Mouse (Mus musculus): Measurements from ENCODE around the gene Syt7. TPM values are rescaled to one million over a fixed set of nuclear protein-coding genes. Genes with fewer than 3 reads are reported as not detected.

Gene Syt7
- polyA plus RNA-seq, 1 experiment: not detected

DNA sequence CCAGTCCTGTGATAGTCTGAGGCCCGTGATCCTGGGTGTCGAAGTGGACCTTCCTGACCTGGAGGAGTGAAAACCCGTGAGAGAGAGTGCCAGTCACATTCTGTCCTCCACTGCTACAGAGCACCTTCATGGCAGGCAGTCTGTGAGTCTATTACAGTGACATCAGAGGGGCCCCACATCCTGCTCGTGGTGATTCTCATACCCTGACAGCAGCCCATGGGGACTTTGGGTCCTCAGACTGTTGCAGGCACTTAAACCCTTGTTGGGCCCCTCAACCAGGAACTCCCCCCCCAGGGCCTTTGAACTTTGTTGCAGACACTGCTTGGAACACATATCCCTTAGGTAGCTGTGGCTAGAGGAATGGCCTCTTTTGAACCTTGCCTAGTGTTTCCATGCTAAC lies 90.7 kb downstream of the Syt7 start:
- Histone ChIP-seq H3K27ac (ENCODE audit: insufficient read depth, low read depth, low read length) (no peak overlapping the region), H3K4me1 (ENCODE audit: control insufficient read depth, insufficient read depth, low read length) (no peaks in the 10 kb centered on the region), H3K4me3 (ENCODE audit: insufficient read depth, low read depth, low read length) (no peak overlapping the region)
- TF ChIP-seq POLR2A (IDR thresholded peaks at IDR 0.05; ENCODE audit: insufficient read depth, low read depth, low read length) (no peak), CTCF (IDR thresholded peaks at IDR 0.05; ENCODE audit: insufficient read depth, low read depth, low read length) (no peak)
- WGBS: 81% methylated on average over 4 of the region's 4 CpGs

DNA sequence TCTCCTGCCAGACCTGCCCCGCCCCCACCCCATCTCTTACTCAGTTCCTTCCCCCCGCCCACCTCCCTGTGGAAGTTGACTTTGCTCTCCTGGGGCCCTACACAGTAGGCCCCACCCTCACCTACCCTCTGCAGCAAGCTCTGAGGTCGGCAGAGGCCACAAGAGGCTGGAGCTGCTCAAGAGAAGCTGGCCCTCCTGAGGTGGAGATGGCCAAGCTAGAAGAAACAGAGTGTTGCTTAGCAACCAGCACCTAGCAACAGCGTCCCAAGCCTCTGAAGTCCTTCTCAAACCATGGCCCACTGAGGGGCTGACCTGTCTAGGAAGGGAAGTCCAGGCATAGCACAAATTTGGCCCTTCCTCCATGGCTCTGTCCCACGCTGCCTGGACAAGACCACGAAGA lies 93.8 kb downstream of the Syt7 start, which contains the start of gene Ppp1r32:
Ppp1r32 (minus strand) TSS at position 226 of the 400 bp plus-strand sequence.
- WGBS: 57% methylated on average over 6 of the region's 6 CpGs
- TF ChIP-seq POLR2A (IDR thresholded peaks at IDR 0.05; ENCODE audit: insufficient read depth, low read depth, low read length): no peak
- no peak for TF ChIP-seq CTCF (IDR thresholded peaks at IDR 0.05; ENCODE audit: insufficient read depth, low read depth, low read length)

DNA sequence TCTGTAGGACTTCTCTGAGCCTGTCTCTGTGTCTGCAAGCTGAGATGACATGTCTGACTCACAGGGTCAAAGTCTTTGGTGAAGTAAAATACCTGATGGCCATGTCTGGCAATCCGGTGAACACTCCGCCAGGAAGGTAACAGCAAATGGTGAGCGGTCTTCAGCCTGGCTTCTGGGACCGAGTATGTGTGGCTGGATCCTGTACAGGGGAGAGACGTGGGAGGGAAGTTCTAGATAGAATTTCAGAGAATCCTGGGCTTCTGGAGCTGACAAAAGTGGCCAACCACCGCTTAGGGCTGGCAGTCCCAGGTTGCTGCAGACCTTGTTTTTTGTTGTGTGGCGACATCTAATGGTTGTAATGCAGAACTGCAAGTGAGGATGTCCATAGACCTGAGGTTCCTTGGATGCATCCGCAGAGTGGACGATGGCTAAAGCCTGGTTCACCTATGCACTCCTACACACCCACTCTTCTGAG lies 97.4 kb downstream of the Syt7 start:
- no peaks in the 10 kb centered on the region for H3K4me1 ChIP-seq (ENCODE audit: control insufficient read depth, insufficient read depth, low read length)
- WGBS: 23% methylated on average over 9 of the region's 9 CpGs
- H3K4me3 ChIP-seq (ENCODE audit: insufficient read depth, low read depth, low read length): no peak overlapping the region
- H3K27ac ChIP-seq (ENCODE audit: insufficient read depth, low read depth, low read length): no peak overlapping the region
- peak; percentile 76 for TF ChIP-seq CTCF (IDR thresholded peaks at IDR 0.05; ENCODE audit: insufficient read depth, low read depth, low read length)
- no peak for TF ChIP-seq POLR2A (IDR thresholded peaks at IDR 0.05; ENCODE audit: insufficient read depth, low read depth, low read length)

More for the DNA sequence above, 93.8 kb downstream of the Syt7 start, which contains the start of gene Ppp1r32:
- Histone ChIP-seq H3K27ac (ENCODE audit: insufficient read depth, low read depth, low read length) (no peak within 1 kb of the TSS), H3K4me1 (ENCODE audit: control insufficient read depth, insufficient read depth, low read length) (no peaks in the 10 kb centered on the region), H3K4me3 (ENCODE audit: insufficient read depth, low read depth, low read length) (no peak within 1 kb of the TSS)

- Histone ChIP-seq H3K4me3 (ENCODE audit: insufficient read depth, low read depth, low read length) (no peak overlapping the region), H3K4me1 (ENCODE audit: control insufficient read depth, insufficient read depth, low read length) (peaks cover 9% of the 10 kb centered on the region), H3K27ac (ENCODE audit: insufficient read depth, low read depth, low read length) (no peak overlapping the region)
- WGBS: 76% methylated on average over 1 of the region's 1 CpGs
- TF ChIP-seq POLR2A (IDR thresholded peaks at IDR 0.05; ENCODE audit: insufficient read depth, low read depth, low read length) (no peak), CTCF (IDR thresholded peaks at IDR 0.05; ENCODE audit: insufficient read depth, low read depth, low read length) (no peak)
These were observed 106.8 kb downstream of the Syt7 start for GRCm38 (mm10) chr19:10495670-10496069.

DNA sequence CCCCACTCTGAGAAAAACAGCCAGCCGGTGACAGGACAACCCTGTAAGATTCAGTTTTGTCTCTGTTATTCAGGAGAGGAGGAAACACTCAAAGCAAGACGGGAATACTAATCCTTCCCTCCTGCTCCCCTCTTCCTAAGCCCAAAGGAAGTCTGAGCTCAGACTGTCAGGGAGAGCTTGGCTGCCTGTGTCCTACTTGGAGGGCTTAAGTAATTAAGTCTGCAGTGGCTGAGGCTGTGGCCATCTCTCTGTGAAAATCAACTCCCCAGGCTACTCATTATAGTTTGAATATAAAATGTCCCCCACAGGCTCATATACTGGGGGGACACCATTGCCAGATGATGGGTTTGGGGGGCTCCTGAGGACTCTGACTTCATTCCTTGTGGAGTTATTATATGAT lies 108.1 kb downstream of the Syt7 start:
- TF ChIP-seq POLR2A (IDR thresholded peaks at IDR 0.05; ENCODE audit: insufficient read depth, low read depth, low read length) (no peak), CTCF (IDR thresholded peaks at IDR 0.05; ENCODE audit: insufficient read depth, low read depth, low read length) (no peak)
- H3K4me1 ChIP-seq (ENCODE audit: control insufficient read depth, insufficient read depth, low read length): peaks cover 9% of the 10 kb centered on the region
- H3K27ac ChIP-seq (ENCODE audit: insufficient read depth, low read depth, low read length): no peak overlapping the region
- H3K4me3 ChIP-seq (ENCODE audit: insufficient read depth, low read depth, low read length): no peak overlapping the region
- 49% methylated on average over 2 of the region's 2 CpGs for WGBS

- no peak overlapping the region for H3K4me3 ChIP-seq (ENCODE audit: insufficient read depth, low read depth, low read length)
- H3K4me1 ChIP-seq (ENCODE audit: control insufficient read depth, insufficient read depth, low read length): peaks cover 9% of the 10 kb centered on the region
- 0 out of 2 replicates have a peak overlapping the region, but pooled peaks have one; percentile 23 for H3K27ac ChIP-seq (ENCODE audit: insufficient read depth, low read depth, low read length)
- 36% methylated on average over 8 of the region's 8 CpGs for WGBS
- TF ChIP-seq CTCF (IDR thresholded peaks at IDR 0.05; ENCODE audit: insufficient read depth, low read depth, low read length): no peak
- TF ChIP-seq POLR2A (IDR thresholded peaks at IDR 0.05; ENCODE audit: insufficient read depth, low read depth, low read length): no peak
These were observed 108.7 kb downstream of the Syt7 start for GRCm38 (mm10) chr19:10497512-10498160.

- 85% methylated on average over 8 of the region's 8 CpGs for WGBS
- peaks cover 9% of the 10 kb centered on the region for H3K4me1 ChIP-seq (ENCODE audit: control insufficient read depth, insufficient read depth, low read length)
- no peak overlapping the region for H3K4me3 ChIP-seq (ENCODE audit: insufficient read depth, low read depth, low read length)
- TF ChIP-seq POLR2A (IDR thresholded peaks at IDR 0.05; ENCODE audit: insufficient read depth, low read depth, low read length): no peak
- TF ChIP-seq CTCF (IDR thresholded peaks at IDR 0.05; ENCODE audit: insufficient read depth, low read depth, low read length): no peak
- H3K27ac ChIP-seq (ENCODE audit: insufficient read depth, low read depth, low read length): no peak overlapping the region
These were observed 111.7 kb downstream of the Syt7 start for GRCm38 (mm10) chr19:10500581-10500980.

GRCm38 (mm10) chr19:10502571-10502970 lies 113.7 kb downstream of the Syt7 start:
- Histone ChIP-seq H3K27ac (ENCODE audit: insufficient read depth, low read depth, low read length) (no peak overlapping the region), H3K4me3 (ENCODE audit: insufficient read depth, low read depth, low read length) (no peak overlapping the region), H3K4me1 (ENCODE audit: control insufficient read depth, insufficient read depth, low read length) (0 out of 2 replicates have a peak, but pooled peaks cover 2% of the 10 kb centered on the region)
- TF ChIP-seq CTCF (IDR thresholded peaks at IDR 0.05; ENCODE audit: insufficient read depth, low read depth, low read length): peak; percentile 72
- TF ChIP-seq POLR2A (IDR thresholded peaks at IDR 0.05; ENCODE audit: insufficient read depth, low read depth, low read length): no peak
- 9% methylated on average over 4 of the region's 4 CpGs for WGBS

Other genes with a start within 250 kb of the Syt7 start
- not detected in 2 replicates for gene Fads1, start 206.2 kb upstream of the Syt7 start, polyA plus RNA-seq (2012; ENCODE audit: insufficient read depth, insufficient read length, low replicate concordance, missing spikeins)
- not detected in 2 replicates for gene Tmem258, start 185.1 kb upstream of the Syt7 start, polyA plus RNA-seq (2012; ENCODE audit: insufficient read depth, insufficient read length, low replicate concordance, missing spikeins)
- gene Fen1, start 184.9 kb upstream of the Syt7 start, polyA plus RNA-seq (2012; ENCODE audit: insufficient read depth, insufficient read length, low replicate concordance, missing spikeins): not detected in 2 replicates
- gene Myrf, start 148.3 kb upstream of the Syt7 start, polyA plus RNA-seq (2012; ENCODE audit: insufficient read depth, insufficient read length, low replicate concordance, missing spikeins): not detected in 2 replicates
- gene Dagla, start 84.2 kb upstream of the Syt7 start, polyA plus RNA-seq (2012; ENCODE audit: insufficient read depth, insufficient read length, low replicate concordance, missing spikeins): not detected in 2 replicates
- gene Lrrc10b, start 68.4 kb downstream of the Syt7 start, polyA plus RNA-seq (2012; ENCODE audit: insufficient read depth, insufficient read length, low replicate concordance, missing spikeins): not detected in 2 replicates
- not detected in 2 replicates for gene Ppp1r32, start 93.8 kb downstream of the Syt7 start, polyA plus RNA-seq (2012; ENCODE audit: insufficient read depth, insufficient read length, low replicate concordance, missing spikeins)
- 90.5 and 274 TPM in 2 replicates for gene Cpsf7, start 136.2 kb downstream of the Syt7 start, polyA plus RNA-seq (2012; ENCODE audit: insufficient read depth, insufficient read length, low replicate concordance, missing spikeins)
- not detected in 2 replicates for gene Sdhaf2, start 137.1 kb downstream of the Syt7 start, polyA plus RNA-seq (2012; ENCODE audit: insufficient read depth, insufficient read length, low replicate concordance, missing spikeins)
- gene Tmem216, start 167.1 kb downstream of the Syt7 start, polyA plus RNA-seq (2012; ENCODE audit: insufficient read depth, insufficient read length, low replicate concordance, missing spikeins): not detected in 2 replicates
- gene Cyb561a3, start 188.1 kb downstream of the Syt7 start, polyA plus RNA-seq (2012; ENCODE audit: insufficient read depth, insufficient read length, low replicate concordance, missing spikeins): not detected in 2 replicates
- not detected in 2 replicates for gene Tmem138, start 188.3 kb downstream of the Syt7 start, polyA plus RNA-seq (2012; ENCODE audit: insufficient read depth, insufficient read length, low replicate concordance, missing spikeins)
- gene Ddb1, start 216.2 kb downstream of the Syt7 start, polyA plus RNA-seq (2012; ENCODE audit: insufficient read depth, insufficient read length, low replicate concordance, missing spikeins): 418 TPM in 1 of 2 replicates, not detected in the other
- not detected in 2 replicates for gene Tkfc, start 216.6 kb downstream of the Syt7 start, polyA plus RNA-seq (2012; ENCODE audit: insufficient read depth, insufficient read length, low replicate concordance, missing spikeins)
- gene Vwce, start 245.1 kb downstream of the Syt7 start, polyA plus RNA-seq (2012; ENCODE audit: insufficient read depth, insufficient read length, low replicate concordance, missing spikeins): not detected in 2 replicates

Measured in olfactory bulb, adult 2 months (tissue).